10 mouse cellular contexts compared by ENCODE assay signal in genomic region chr10:68611906-68612305, GRCm38 (mm10).
A peak's percentile ranks its signal among the peaks of the same experiment; 100 is the strongest.
DNase-seq lines count a peak whose midpoint lies in the region; ATAC-seq lines count a peak whose summit lies in the region.
"Had no signal": no experiment of that assay in that cellular context is flagged by ENCODE, and none has a peak within 500 bp of the region (broad histone marks: within the 10 kb centered on the region; RNA-seq: fewer than 3 reads in every experiment).

No protein-coding gene starts in this region.

- WGBS in neural tube, embryonic 15.5 days = 80% methylated on average over 9 of the region's 9 CpGs
- 79% methylated on average over 9 of the region's 9 CpGs for WGBS in neural tube, embryonic 14.5 days
- 84% methylated on average over 9 of the region's 9 CpGs for whole genome bisulfite sequencing in intestine, embryonic 15.5 days
- WGBS in hindbrain, embryonic 14.5 days = 80% methylated on average over 9 of the region's 9 CpGs

- no peaks in the 10 kb centered on the region for H3K36me3 ChIP-seq in neural tube, embryonic 15.5 days
- no peaks in the 10 kb centered on the region for H3K36me3 ChIP-seq in neural tube, embryonic 14.5 days (ENCODE audit: control insufficient read depth, insufficient read depth, low read length)
- H3K36me3 ChIP-seq in intestine, embryonic 15.5 days = no peaks in the 10 kb centered on the region
- no peaks in the 10 kb centered on the region for H3K36me3 ChIP-seq in hindbrain, embryonic 14.5 days (replicated peaks; ENCODE audit: control insufficient read depth, insufficient read depth)

- no peak overlapping the region; the same call in 1 of the 2 replicates for H3K27ac ChIP-seq in neural tube, embryonic 15.5 days (replicated peaks)
- H3K27ac ChIP-seq in neural tube, embryonic 14.5 days (ENCODE audit: low read depth, low read length) = peak overlapping the region; percentile 55; the same call in 1 of the 2 replicates
- no peak overlapping the region for H3K27ac ChIP-seq in intestine, embryonic 15.5 days
- H3K27ac ChIP-seq in hindbrain, embryonic 14.5 days = no peak overlapping the region
- H3K27ac ChIP-seq: liver, embryonic 14.5 days had no signal

- no peaks in the 10 kb centered on the region for H3K9me3 ChIP-seq in neural tube, embryonic 15.5 days (replicated peaks)
- H3K9me3 ChIP-seq in neural tube, embryonic 14.5 days (ENCODE audit: control insufficient read depth, low read length) = no peaks in the 10 kb centered on the region
- H3K9me3 ChIP-seq in intestine, embryonic 15.5 days = no peaks in the 10 kb centered on the region
- no peaks in the 10 kb centered on the region for H3K9me3 ChIP-seq in hindbrain, embryonic 14.5 days (ENCODE audit: control insufficient read depth, low read length)

- no peak for ATAC-seq in neural tube, embryonic 15.5 days (ENCODE audit: low FRiP score)
- ATAC-seq in neural tube, embryonic 14.5 days (ENCODE audit: low read depth) = no peak
- no peak for ATAC-seq in intestine, embryonic 15.5 days
- ATAC-seq in hindbrain, embryonic 14.5 days (ENCODE audit: low FRiP score) = no peak

- intact Hi-C loops in gastrocnemius, postnatal 36 days (cut with DNase I) = no loop called here

- H3K4me3 ChIP-seq in neural tube, embryonic 15.5 days (replicated peaks) = no peak overlapping the region
- H3K4me3 ChIP-seq in neural tube, embryonic 14.5 days (ENCODE audit: low read depth, low read length) = no peak overlapping the region
- H3K4me3 ChIP-seq in intestine, embryonic 15.5 days (replicated peaks) = no peak overlapping the region
- no peak overlapping the region for H3K4me3 ChIP-seq in hindbrain, embryonic 14.5 days (replicated peaks; ENCODE audit: low read length)
- H3K4me3 ChIP-seq: erythroblast, embryonic 14.5 days had no signal

- no peak overlapping the region for H3K4me2 ChIP-seq in neural tube, embryonic 15.5 days
- H3K4me2 ChIP-seq in neural tube, embryonic 14.5 days (ENCODE audit: low read depth, low read length) = no peak overlapping the region
- no peak overlapping the region for H3K4me2 ChIP-seq in intestine, embryonic 15.5 days (replicated peaks)
- H3K4me2 ChIP-seq in hindbrain, embryonic 14.5 days (replicated peaks) = no peak overlapping the region

- H3K4me1 ChIP-seq in neural tube, embryonic 15.5 days = no peaks in the 10 kb centered on the region
- no peaks in the 10 kb centered on the region for H3K4me1 ChIP-seq in neural tube, embryonic 14.5 days (ENCODE audit: control insufficient read depth, insufficient read depth, low read length)
- no peaks in the 10 kb centered on the region for H3K4me1 ChIP-seq in intestine, embryonic 15.5 days (replicated peaks)
- no peaks in the 10 kb centered on the region for H3K4me1 ChIP-seq in hindbrain, embryonic 14.5 days (replicated peaks; ENCODE audit: control insufficient read depth, insufficient read depth, low read length)

- DNase-seq in gastrocnemius, postnatal 10 days = peak; percentile 14
- no peak for DNase-seq in gastrocnemius, postnatal 36 days
- DNase-seq in neural tube, embryonic 10.5 days (ENCODE audit: extremely low spot score, low spot score) = peak; percentile 30
- DNase-seq in embryo, embryonic 10.5 days (ENCODE audit: low spot score) = peak; percentile 39
- no peak for DNase-seq in hindbrain, embryonic 14.5 days (ENCODE audit: low spot score)

- no peak overlapping the region for H3K9ac ChIP-seq in neural tube, embryonic 15.5 days (replicated peaks)
- no peak overlapping the region for H3K9ac ChIP-seq in neural tube, embryonic 14.5 days (replicated peaks; ENCODE audit: low read depth, low read length)
- H3K9ac ChIP-seq in intestine, embryonic 15.5 days = no peak overlapping the region
- no peak overlapping the region for H3K9ac ChIP-seq in hindbrain, embryonic 14.5 days
- H3K9ac ChIP-seq: liver, embryonic 14.5 days had no signal

- no peaks in the 10 kb centered on the region for H3K27me3 ChIP-seq in neural tube, embryonic 15.5 days (replicated peaks)
- H3K27me3 ChIP-seq in neural tube, embryonic 14.5 days (ENCODE audit: control insufficient read depth, insufficient read depth, low read length) = no peaks in the 10 kb centered on the region
- no peaks in the 10 kb centered on the region for H3K27me3 ChIP-seq in intestine, embryonic 15.5 days (replicated peaks)
- no peaks in the 10 kb centered on the region for H3K27me3 ChIP-seq in hindbrain, embryonic 14.5 days (ENCODE audit: control insufficient read depth, insufficient read depth, low read length)

Comparison
In these comparisons a context has a peak if more than half of its experiments do, and no peak if none do; other contexts are left out.
1. DNase-seq: peak in gastrocnemius, postnatal 10 days (single experiment), neural tube, embryonic 10.5 days (single experiment) and embryo, embryonic 10.5 days (single experiment); none in gastrocnemius, postnatal 36 days (0 of 2) and hindbrain, embryonic 14.5 days (single experiment).